17 mouse cellular contexts compared by ENCODE assay signal in genomic region chr10:9252941-9253217, GRCm38 (mm10).
DNase-seq lines count a peak whose midpoint lies in the region; ATAC-seq and TF ChIP-seq lines count a peak whose summit lies in the region.
"Had no signal": no experiment of that assay in that cellular context is flagged by ENCODE, and none has a peak within 500 bp of the region (broad histone marks: within the 10 kb centered on the region; RNA-seq: fewer than 3 reads in every experiment).

No protein-coding gene starts in this region.

- no peaks in the 10 kb centered on the region for H3K36me3 ChIP-seq in forebrain, embryonic 15.5 days
- no peaks in the 10 kb centered on the region for H3K36me3 ChIP-seq in forebrain, embryonic 11.5 days (ENCODE audit: control insufficient read depth, insufficient read depth, low read length)
- H3K36me3 ChIP-seq in lung, embryonic 14.5 days (ENCODE audit: insufficient read depth), result no peaks in the 10 kb centered on the region
- H3K36me3 ChIP-seq in midbrain, embryonic 15.5 days (replicated peaks), result no peaks in the 10 kb centered on the region
- H3K36me3 ChIP-seq: G1E had no signal

- no peak overlapping the region for H3K4me2 ChIP-seq in forebrain, embryonic 15.5 days (replicated peaks)
- no peak overlapping the region for H3K4me2 ChIP-seq in forebrain, embryonic 11.5 days (ENCODE audit: low read depth, low read length, severe bottlenecking)
- no peak overlapping the region for H3K4me2 ChIP-seq in lung, embryonic 14.5 days
- no peak overlapping the region for H3K4me2 ChIP-seq in midbrain, embryonic 15.5 days
- H3K4me2 ChIP-seq: liver, embryonic 11.5 days had no signal

- no peak for TF ChIP-seq CTCF in lung, embryonic 14.5 days (IDR thresholded peaks at IDR 0.05; ENCODE audit: low read depth)

- WGBS in forebrain, embryonic 15.5 days, result 11% methylated on average over 3 of the region's 3 CpGs
- 8% methylated on average over 3 of the region's 3 CpGs for WGBS in forebrain, embryonic 11.5 days
- 14% methylated on average over 3 of the region's 3 CpGs for WGBS in lung, embryonic 14.5 days
- 17% methylated on average over 3 of the region's 3 CpGs for WGBS in midbrain, embryonic 15.5 days

- DNase-seq in forebrain, embryonic 11.5 days (ENCODE audit: low spot score), result no peak
- DNase-seq in lung, embryonic 14.5 days, result peak; percentile 33
- no peak for DNase-seq in lung, postnatal 4 days
- peak; percentile 52 for DNase-seq in ZHBTc4 (ENCODE audit: low read depth, low spot score)
- DNase-seq in cerebellum, postnatal 10 days, result no peak
- DNase-seq: adrenal gland, adult 2 months; cerebellum, adult 18-20 months; heart, adult 2 months; kidney, postnatal 14 days; layer of hippocampus, adult 9-11 months; right cerebral cortex, adult 18-20 months; thymus, adult 2 months had no signal

- 0 out of 2 replicates have a peak overlapping the region, but pooled peaks have one; percentile 20 for H3K27ac ChIP-seq in forebrain, embryonic 15.5 days (replicated peaks)
- H3K27ac ChIP-seq in forebrain, embryonic 11.5 days (ENCODE audit: low read depth, low read length), result no peak overlapping the region
- H3K27ac ChIP-seq in lung, embryonic 14.5 days (ENCODE audit: low read depth), result no peak overlapping the region
- peak overlapping the region; percentile 1; the same call in 1 of the 2 replicates for H3K27ac ChIP-seq in midbrain, embryonic 15.5 days
- H3K27ac ChIP-seq: heart, adult 2 months had no signal

- H3K9me3 ChIP-seq in forebrain, embryonic 15.5 days, result no peaks in the 10 kb centered on the region
- H3K9me3 ChIP-seq in forebrain, embryonic 11.5 days (ENCODE audit: control insufficient read depth, low read length), result no peaks in the 10 kb centered on the region
- H3K9me3 ChIP-seq in lung, embryonic 14.5 days (ENCODE audit: low read depth, low read length), result no peaks in the 10 kb centered on the region
- no peaks in the 10 kb centered on the region for H3K9me3 ChIP-seq in midbrain, embryonic 15.5 days

- H3K27me3 ChIP-seq in forebrain, embryonic 15.5 days, result no peaks in the 10 kb centered on the region
- no peaks in the 10 kb centered on the region for H3K27me3 ChIP-seq in forebrain, embryonic 11.5 days (ENCODE audit: control insufficient read depth, insufficient read depth, low read length)
- H3K27me3 ChIP-seq in lung, embryonic 14.5 days (ENCODE audit: insufficient read depth, low read length), result no peaks in the 10 kb centered on the region
- no peaks in the 10 kb centered on the region for H3K27me3 ChIP-seq in midbrain, embryonic 15.5 days (replicated peaks)

- ATAC-seq in forebrain, embryonic 15.5 days (replicated peaks), result no peak
- no peak for ATAC-seq in forebrain, embryonic 11.5 days (replicated peaks; ENCODE audit: low FRiP score)
- ATAC-seq in lung, embryonic 14.5 days (ENCODE audit: insufficient read depth), result no peak
- ATAC-seq in midbrain, embryonic 15.5 days (replicated peaks), result peak; percentile 73

- H3K4me3 ChIP-seq in forebrain, embryonic 15.5 days, result no peak overlapping the region
- no peak overlapping the region for H3K4me3 ChIP-seq in forebrain, embryonic 11.5 days (ENCODE audit: low read depth, low read length)
- H3K4me3 ChIP-seq in lung, embryonic 14.5 days (ENCODE audit: low read depth, low read length), result no peak overlapping the region
- no peak overlapping the region for H3K4me3 ChIP-seq in midbrain, embryonic 15.5 days
- H3K4me3 ChIP-seq: erythroblast, embryonic 14.5 days; heart, adult 2 months had no signal

- H3K9ac ChIP-seq in forebrain, embryonic 15.5 days (replicated peaks), result no peak overlapping the region
- no peak overlapping the region for H3K9ac ChIP-seq in forebrain, embryonic 11.5 days (ENCODE audit: low read length)
- no peak overlapping the region for H3K9ac ChIP-seq in lung, embryonic 14.5 days
- no peak overlapping the region for H3K9ac ChIP-seq in midbrain, embryonic 15.5 days

- H3K4me1 ChIP-seq in forebrain, embryonic 15.5 days, result peaks cover 15% of the 10 kb centered on the region
- 0 out of 2 replicates have a peak, but pooled peaks cover 2% of the 10 kb centered on the region for H3K4me1 ChIP-seq in forebrain, embryonic 11.5 days (replicated peaks; ENCODE audit: control insufficient read depth, insufficient read depth, low read length)
- no peaks in the 10 kb centered on the region for H3K4me1 ChIP-seq in lung, embryonic 14.5 days (ENCODE audit: insufficient read depth)
- peaks cover 13% of the 10 kb centered on the region; the same call in 1 of the 2 replicates for H3K4me1 ChIP-seq in midbrain, embryonic 15.5 days

Comparison
In these comparisons a context has a peak if more than half of its experiments do, and no peak if none do; other contexts are left out.
1. H3K27ac ChIP-seq: peak in forebrain, embryonic 15.5 days (single experiment) and midbrain, embryonic 15.5 days (single experiment); none in forebrain, embryonic 11.5 days (single experiment) and lung, embryonic 14.5 days (single experiment).
2. DNase-seq: peak in lung, embryonic 14.5 days (single experiment) and ZHBTc4 (single experiment); none in forebrain, embryonic 11.5 days (single experiment), lung, postnatal 4 days (0 of 2) and cerebellum, postnatal 10 days (0 of 2).